Mouse (Mus musculus) lung, postnatal 0 days (tissue): ENCODE measurements around the gene Ppard.

ENCODE experiments used
- CTCF ChIP-seq: IDR thresholded peaks from 2 replicates; pipeline ENCODE4 v1.5.1; 2016; ENCODE audit warnings: antibody characterized with exemption, mild to moderate bottlenecking
- EP300 ChIP-seq: IDR thresholded peaks from 2 replicates; pipeline ENCODE4 v1.6.1; 2016; ENCODE audit warnings: antibody characterized with exemption, mild to moderate bottlenecking, control low read depth

DNA sequence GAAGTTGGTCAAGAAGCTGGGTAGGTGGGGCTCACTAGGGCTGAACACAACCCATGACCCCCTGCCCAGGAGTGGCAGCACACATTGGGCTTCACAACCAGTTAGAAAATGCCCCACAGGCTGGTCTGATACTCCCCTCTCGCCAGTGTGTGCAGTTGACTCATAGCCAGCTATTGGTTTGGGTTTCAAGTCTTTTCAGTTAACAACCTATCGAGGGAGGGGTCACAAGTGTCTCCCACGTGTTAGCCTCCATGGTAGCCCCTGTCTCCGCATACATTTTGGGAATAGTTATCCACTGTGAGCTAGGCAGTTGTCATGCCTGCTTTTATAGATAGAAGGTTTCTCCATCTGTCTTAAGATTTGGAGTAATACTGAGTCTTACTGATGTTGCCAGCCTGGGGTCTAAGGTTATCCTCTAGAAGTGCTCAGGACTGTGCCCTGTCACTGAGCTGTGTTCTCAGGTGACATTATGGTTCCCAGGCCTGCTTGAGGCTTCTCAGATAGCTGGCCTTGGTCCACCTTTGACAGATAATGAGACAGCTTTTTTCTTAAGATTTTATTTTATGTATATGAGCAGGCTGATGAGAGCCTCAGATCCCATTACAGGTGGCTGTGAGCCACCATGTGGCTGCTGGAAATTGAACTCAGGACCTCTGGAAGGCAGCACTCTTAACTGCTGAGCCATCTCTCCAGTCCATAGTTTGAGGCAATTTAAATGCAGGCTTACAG is 97.2 kb downstream of the Ppard start:
- TF ChIP-seq CTCF: no peak
- TF ChIP-seq EP300: no peak
